Mouse (Mus musculus): ENCODE measurements around the gene Polr2a. TPM values are rescaled to one million over a fixed set of nuclear protein-coding genes. Genes with fewer than 3 reads are reported as not detected.

The Polr2a gene
- polyA plus RNA-seq, 1 experiment = 23.2 TPM

DNA sequence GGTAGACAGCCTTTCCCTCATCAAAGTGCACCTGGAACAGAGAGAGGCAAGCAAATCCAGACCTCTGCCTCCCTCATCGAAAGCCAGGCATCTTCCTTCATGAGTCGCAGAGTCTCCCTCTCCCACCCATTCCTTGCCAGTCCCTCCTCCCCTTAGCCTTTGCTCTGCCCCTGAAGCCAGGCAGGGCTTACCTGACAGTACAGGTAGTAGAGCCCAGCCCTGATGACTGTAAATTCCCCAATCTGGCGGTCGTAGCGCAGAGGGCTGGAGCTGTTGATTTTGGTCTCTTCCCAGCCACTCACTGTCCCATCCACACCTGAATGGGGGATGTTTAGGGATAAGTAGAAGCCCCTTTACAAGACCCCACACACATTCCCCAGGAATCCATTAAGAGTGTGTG is 71.4 kb downstream of the Polr2a start:
- Histone ChIP-seq H3K4me1 (ENCODE audit: control insufficient read depth, insufficient read depth, low read length) (no peaks in the 10 kb centered on the region), H3K4me3 (ENCODE audit: insufficient read depth, low read length) (no peak overlapping the region), H3K27ac (ENCODE audit: insufficient read depth, low read length) (no peak overlapping the region)
- TF ChIP-seq POLR2A (IDR thresholded peaks at IDR 0.05; ENCODE audit: extremely low read depth, insufficient read depth, low read length) = no peak

DNA sequence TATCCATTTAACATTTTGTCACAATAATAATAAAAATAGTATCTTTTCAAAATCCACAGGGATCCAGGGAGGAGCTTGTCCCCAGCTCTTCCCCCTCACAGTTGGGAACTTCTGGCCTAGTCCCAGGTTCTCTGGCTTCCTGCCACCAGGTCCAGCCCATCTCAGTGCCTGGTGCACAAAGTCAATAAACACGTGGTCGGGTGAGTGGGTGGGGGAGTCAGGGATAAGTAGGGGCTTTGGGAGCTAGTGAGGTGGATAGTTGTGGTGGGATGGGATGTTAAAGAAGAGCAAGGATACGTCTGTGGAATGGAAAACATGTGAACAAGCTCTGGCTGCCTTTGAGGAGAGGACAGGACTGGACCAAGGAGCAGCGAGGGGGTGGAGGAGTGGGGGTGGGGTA is 72.1 kb downstream of the Polr2a start:
- Histone ChIP-seq H3K4me1 (ENCODE audit: control insufficient read depth, insufficient read depth, low read length) (no peaks in the 10 kb centered on the region), H3K27ac (ENCODE audit: insufficient read depth, low read length) (no peak overlapping the region), H3K4me3 (ENCODE audit: insufficient read depth, low read length) (no peak overlapping the region)
- no peak for TF ChIP-seq CTCF (IDR thresholded peaks at IDR 0.05; ENCODE audit: extremely low read depth, insufficient read depth, low read length)
- no peak for TF ChIP-seq POLR2A (IDR thresholded peaks at IDR 0.05; ENCODE audit: extremely low read depth, insufficient read depth, low read length)

GRCm38 (mm10) chr11:69685526-69686148 is 72.8 kb downstream of the Polr2a start, which contains the start of gene Tnfsf13:
TSS of gene Tnfsf13 (minus strand) at chr11:69685784.
- H3K4me1 ChIP-seq (ENCODE audit: control insufficient read depth, insufficient read depth, low read length) = no peaks in the 10 kb centered on the region; the same call in 1 of the 2 replicates
- H3K27ac ChIP-seq (ENCODE audit: insufficient read depth, low read length) = peak within 1 kb of the TSS; percentile 89
- TF ChIP-seq POLR2A (IDR thresholded peaks at IDR 0.05; ENCODE audit: extremely low read depth, insufficient read depth, low read length) (0 out of 2 replicates have a peak, but pooled peaks have one; percentile 31), CTCF (IDR thresholded peaks at IDR 0.05; ENCODE audit: extremely low read depth, insufficient read depth, low read length) (no peak)
- no peak within 1 kb of the TSS for H3K4me3 ChIP-seq (ENCODE audit: insufficient read depth, low read length)

GRCm38 (mm10) chr11:69684936-69685335 is 73.5 kb downstream of the Polr2a start:
- Histone ChIP-seq H3K4me3 (ENCODE audit: insufficient read depth, low read length) (no peak overlapping the region), H3K27ac (ENCODE audit: insufficient read depth, low read length) (peak overlapping the region; percentile 57), H3K4me1 (ENCODE audit: control insufficient read depth, insufficient read depth, low read length) (no peaks in the 10 kb centered on the region; the same call in 1 of the 2 replicates)
- TF ChIP-seq CTCF (IDR thresholded peaks at IDR 0.05; ENCODE audit: extremely low read depth, insufficient read depth, low read length) = no peak
- TF ChIP-seq POLR2A (IDR thresholded peaks at IDR 0.05; ENCODE audit: extremely low read depth, insufficient read depth, low read length) = no peak

GRCm38 (mm10) chr11:69684128-69684745 is 74.2 kb downstream of the Polr2a start:
- no peaks in the 10 kb centered on the region; the same call in 1 of the 2 replicates for H3K4me1 ChIP-seq (ENCODE audit: control insufficient read depth, insufficient read depth, low read length)
- H3K4me3 ChIP-seq (ENCODE audit: insufficient read depth, low read length) = no peak overlapping the region
- H3K27ac ChIP-seq (ENCODE audit: insufficient read depth, low read length) = no peak overlapping the region
- TF ChIP-seq POLR2A (IDR thresholded peaks at IDR 0.05; ENCODE audit: extremely low read depth, insufficient read depth, low read length) (no peak), CTCF (IDR thresholded peaks at IDR 0.05; ENCODE audit: extremely low read depth, insufficient read depth, low read length) (no peak)

Other genes with a start within 250 kb of the Polr2a start
- 1.6 and 2.1 TPM in 2 replicates for gene Dnah2, start 209.5 kb downstream of the Polr2a start, polyA plus RNA-seq (2012; rRNA removed)
- gene Efnb3, start 198.4 kb downstream of the Polr2a start, polyA plus RNA-seq (2012; rRNA removed) = 68.2 and 77.1 TPM in 2 replicates
- 13.6 and 14.3 TPM in 2 replicates for gene Wrap53, start 178.4 kb downstream of the Polr2a start, polyA plus RNA-seq (2012; rRNA removed)
- 33.9 and 35.1 TPM in 2 replicates for gene Trp53, start 178.3 kb downstream of the Polr2a start, polyA plus RNA-seq (2012; rRNA removed)
- gene Atp1b2, start 152.7 kb downstream of the Polr2a start, polyA plus RNA-seq (2012; rRNA removed) = 362 and 374 TPM in 2 replicates
- gene Shbg, start 140.7 kb downstream of the Polr2a start, polyA plus RNA-seq (2012; rRNA removed) = 0.06 and 0.08 TPM in 2 replicates
- 18.1 and 21.1 TPM in 2 replicates for gene Sat2, start 136.6 kb downstream of the Polr2a start, polyA plus RNA-seq (2012; rRNA removed)
- 132 and 158 TPM in 2 replicates for gene Fxr2, start 125.6 kb downstream of the Polr2a start, polyA plus RNA-seq (2012; rRNA removed)
- gene Sox15, start 103.3 kb downstream of the Polr2a start, polyA plus RNA-seq (2012; rRNA removed) = 0.25 and 0.28 TPM in 2 replicates
- gene Mpdu1, start 96.0 kb downstream of the Polr2a start, polyA plus RNA-seq (2012; rRNA removed) = 89.7 and 92.8 TPM in 2 replicates
- gene Cd68, start 92.5 kb downstream of the Polr2a start, polyA plus RNA-seq (2012; rRNA removed) = 11.3 and 13.1 TPM in 2 replicates
- 323 and 335 TPM in 2 replicates for gene Eif4a1, start 86.2 kb downstream of the Polr2a start, polyA plus RNA-seq (2012; rRNA removed)
- gene Senp3, start 76.6 kb downstream of the Polr2a start, polyA plus RNA-seq (2012; rRNA removed) = 120 and 133 TPM in 2 replicates
- 6.1 and 7.5 TPM in 2 replicates for gene Tnfsf13, start 72.9 kb downstream of the Polr2a start, polyA plus RNA-seq (2012; rRNA removed)
- gene Tnfsf12, start 62.8 kb downstream of the Polr2a start, polyA plus RNA-seq (2012; rRNA removed) = 19.8 and 22.5 TPM in 2 replicates
- 3.8 and 4.3 TPM in 2 replicates for gene Tnfsfm13, start 62.5 kb downstream of the Polr2a start, polyA plus RNA-seq (2012; rRNA removed)
- 0.06 TPM in 1 of 2 replicates, not detected in the other for gene Slc35g3, start 3.3 kb upstream of the Polr2a start, polyA plus RNA-seq (2012; rRNA removed)
- 56.7 and 58.2 TPM in 2 replicates for gene Zbtb4, start 7.3 kb upstream of the Polr2a start, polyA plus RNA-seq (2012; rRNA removed)
- gene Chrnb1, start 37.3 kb upstream of the Polr2a start, polyA plus RNA-seq (2012; rRNA removed) = 1.4 and 2.1 TPM in 2 replicates
- gene Fgf11, start 43.2 kb upstream of the Polr2a start, polyA plus RNA-seq (2012; rRNA removed) = 17.3 and 17.6 TPM in 2 replicates
- gene Tmem102, start 47.0 kb upstream of the Polr2a start, polyA plus RNA-seq (2012; rRNA removed) = 0.06 TPM in 1 of 2 replicates, not detected in the other
- gene Gm39566, start 56.7 kb upstream of the Polr2a start, polyA plus RNA-seq (2012; rRNA removed) = not detected in 2 replicates
- not detected in 2 replicates for gene Spem2, start 59.8 kb upstream of the Polr2a start, polyA plus RNA-seq (2012; rRNA removed)
- 0.10 and 0.15 TPM in 2 replicates for gene Spem1, start 63.5 kb upstream of the Polr2a start, polyA plus RNA-seq (2012; rRNA removed)
- gene Nlgn2, start 79.1 kb upstream of the Polr2a start, polyA plus RNA-seq (2012; rRNA removed) = 112 and 116 TPM in 2 replicates
- 234 and 244 TPM in 2 replicates for gene Tmem256, start 79.9 kb upstream of the Polr2a start, polyA plus RNA-seq (2012; rRNA removed)
- 35.3 and 36.5 TPM in 2 replicates for gene Plscr3, start 87.7 kb upstream of the Polr2a start, polyA plus RNA-seq (2012; rRNA removed)
- gene Tnk1, start 100.1 kb upstream of the Polr2a start, polyA plus RNA-seq (2012; rRNA removed) = 0.08 and 0.25 TPM in 2 replicates
- not detected in 2 replicates for gene Tmem95, start 119.4 kb upstream of the Polr2a start, polyA plus RNA-seq (2012; rRNA removed)
- 1.5 and 1.7 TPM in 2 replicates for gene Kctd11, start 122.8 kb upstream of the Polr2a start, polyA plus RNA-seq (2012; rRNA removed)
- gene Acap1, start 136.9 kb upstream of the Polr2a start, polyA plus RNA-seq (2012; rRNA removed) = 0.13 and 0.26 TPM in 2 replicates
- 0.19 and 0.38 TPM in 2 replicates for gene 2810408A11Rik, start 142.3 kb upstream of the Polr2a start, polyA plus RNA-seq (2012; rRNA removed)
- gene Neurl4, start 142.4 kb upstream of the Polr2a start, polyA plus RNA-seq (2012; rRNA removed) = 98.3 and 107 TPM in 2 replicates
- 53.5 and 55.2 TPM in 2 replicates for gene Gps2, start 155.3 kb upstream of the Polr2a start, polyA plus RNA-seq (2012; rRNA removed)
- 577 and 581 TPM in 2 replicates for gene Eif5a, start 163.3 kb upstream of the Polr2a start, polyA plus RNA-seq (2012; rRNA removed)
- 18.1 and 21.1 TPM in 2 replicates for gene Ybx2, start 177.2 kb upstream of the Polr2a start, polyA plus RNA-seq (2012; rRNA removed)
- 1.5 and 1.7 TPM in 2 replicates for gene Slc2a4, start 189.6 kb upstream of the Polr2a start, polyA plus RNA-seq (2012; rRNA removed)
- not detected in 2 replicates for gene Cldn7, start 206.1 kb upstream of the Polr2a start, polyA plus RNA-seq (2012; rRNA removed)
- 121 and 139 TPM in 2 replicates for gene Ctdnep1, start 222.5 kb upstream of the Polr2a start, polyA plus RNA-seq (2012; rRNA removed)
- 121 and 126 TPM in 2 replicates for gene Elp5, start 223.9 kb upstream of the Polr2a start, polyA plus RNA-seq (2012; rRNA removed)
- 330 and 334 TPM in 2 replicates for gene Gabarap, start 232.5 kb upstream of the Polr2a start, polyA plus RNA-seq (2012; rRNA removed)
- gene Phf23, start 237.1 kb upstream of the Polr2a start, polyA plus RNA-seq (2012; rRNA removed) = 37.6 and 38.2 TPM in 2 replicates
- gene Dvl2, start 242.0 kb upstream of the Polr2a start, polyA plus RNA-seq (2012; rRNA removed) = 26.9 and 30.4 TPM in 2 replicates

Data from cortical plate, adult 2 months (tissue).